Mouse (Mus musculus): ENCODE data around the gene Trpc6.
A peak's percentile ranks its signal among the peaks of the same experiment; 100 is the strongest.

Gene Trpc6

DNA sequence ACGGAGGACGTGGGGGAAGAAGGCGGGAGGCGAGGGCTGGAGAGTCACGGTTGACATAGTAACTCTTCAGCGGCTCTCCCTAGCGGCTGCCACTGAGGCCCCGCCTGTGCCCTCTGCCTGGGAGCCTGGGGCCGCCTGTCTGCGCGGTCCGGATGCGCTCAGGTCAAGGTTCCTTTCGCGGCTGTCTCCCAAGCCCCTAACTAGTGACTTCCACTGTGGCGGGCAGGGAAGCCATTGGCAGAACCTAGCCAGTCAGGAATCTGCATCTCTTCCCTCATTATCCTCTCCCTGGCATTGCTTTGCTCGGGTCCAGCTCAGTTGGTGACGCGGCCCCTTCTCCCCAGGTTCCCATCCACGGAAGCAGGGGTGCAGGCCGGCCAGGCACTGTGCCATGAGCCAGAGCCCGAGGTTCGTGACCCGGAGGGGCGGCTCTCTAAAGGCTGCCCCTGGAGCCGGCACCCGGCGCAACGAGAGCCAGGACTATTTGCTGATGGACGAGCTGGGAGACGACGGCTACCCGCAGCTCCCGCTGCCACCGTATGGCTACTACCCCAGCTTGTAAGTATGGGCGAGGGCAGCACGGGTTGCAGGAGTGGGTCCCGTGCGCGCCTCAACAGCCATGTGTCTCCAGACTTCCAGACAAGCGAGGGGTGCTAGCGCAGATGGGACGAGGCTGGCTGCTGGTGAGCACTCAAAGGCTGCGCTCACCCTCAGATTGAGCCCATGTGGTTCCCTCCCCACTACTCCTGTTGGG lies at the start of gene Trpc6:
TSS of gene Trpc6 (plus strand) at position 102 of the 754 bp plus-strand sequence.
- peak; percentile 5 for DNase-seq (ENCODE audit: low spot score)

DNA sequence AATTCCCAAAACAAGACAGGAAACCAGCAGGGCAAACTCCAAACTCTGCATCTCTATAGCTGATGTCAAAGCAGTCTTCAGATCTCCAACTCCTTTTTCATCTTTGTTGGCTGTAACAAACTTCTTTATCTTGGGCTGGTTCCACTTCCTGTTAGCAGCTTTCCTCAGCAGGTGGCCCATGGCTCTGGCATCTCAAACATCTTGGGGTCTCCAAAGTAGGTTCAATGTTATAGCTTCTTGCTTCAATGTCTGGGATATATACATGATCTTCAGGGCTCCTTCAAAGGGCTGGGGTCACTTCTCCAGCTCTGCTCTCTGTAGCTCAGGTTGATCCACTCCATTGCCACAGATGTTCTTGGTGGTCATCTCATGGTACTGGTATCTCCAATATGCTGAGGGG lies 23.0 kb upstream of the Trpc6 start:
- DNase-seq (ENCODE audit: low spot score), result no peak

DNA sequence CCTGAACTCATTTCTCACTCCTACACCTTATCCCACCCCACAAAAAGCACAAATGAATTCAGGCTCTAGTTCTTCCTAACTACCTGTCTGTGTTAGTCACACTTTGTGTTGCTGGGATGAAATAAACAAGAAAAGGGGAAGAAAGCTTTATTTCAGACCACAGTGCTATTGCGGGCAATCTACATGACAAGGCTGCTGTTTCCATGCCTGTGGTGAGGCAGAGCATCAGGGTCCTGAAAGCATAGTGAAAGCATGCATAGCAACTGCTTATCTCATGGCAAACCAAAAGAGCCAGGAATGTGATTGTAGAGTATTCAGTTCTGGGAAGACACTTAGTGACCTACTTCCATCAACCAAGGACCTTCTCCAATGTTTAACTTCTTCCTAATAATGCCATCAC lies 10.3 kb upstream of the Trpc6 start:
- DNase-seq (ENCODE audit: low spot score), result no peak

DNA sequence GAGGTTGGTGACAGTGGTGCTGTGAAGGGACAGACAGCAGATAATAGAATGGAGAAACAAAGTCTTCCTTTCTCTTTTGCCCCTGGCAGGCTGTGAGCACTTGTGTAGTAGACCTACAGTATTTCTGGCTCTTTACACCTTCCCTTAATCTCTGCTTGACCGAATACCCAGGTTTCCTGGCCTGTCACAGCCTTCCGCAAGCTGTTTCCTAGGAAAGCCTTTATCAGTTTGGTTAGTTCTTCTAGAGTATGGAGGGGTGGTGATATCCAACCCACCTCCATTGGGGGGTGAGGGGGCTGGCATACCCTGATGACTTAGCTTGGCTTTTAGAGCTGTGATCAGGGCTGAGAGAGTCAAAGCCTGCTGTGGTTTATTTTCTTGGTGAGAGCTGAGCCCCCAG lies 1.3 kb downstream of the Trpc6 start:
- DNase-seq (ENCODE audit: low spot score), result no peak

DNA sequence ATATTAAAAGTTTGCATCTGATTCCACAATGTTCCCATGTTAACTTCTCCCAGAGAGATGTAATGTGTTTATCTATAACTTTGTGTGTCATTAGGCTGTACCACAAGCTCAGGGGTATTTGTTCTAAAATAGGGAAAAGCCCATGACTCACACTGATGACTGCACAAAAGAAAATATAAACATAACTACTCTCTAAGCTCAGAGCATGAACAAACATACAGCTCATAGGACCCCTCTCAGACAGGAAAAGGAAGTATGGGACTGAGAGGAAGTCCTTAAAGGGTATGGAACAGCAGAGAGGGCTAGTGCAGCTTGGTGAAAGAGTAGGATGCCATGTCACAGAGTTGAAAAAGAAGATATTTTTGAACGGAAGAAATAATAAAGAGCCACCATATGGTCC lies 14.6 kb downstream of the Trpc6 start:
- DNase-seq (ENCODE audit: low spot score), result no peak

DNA sequence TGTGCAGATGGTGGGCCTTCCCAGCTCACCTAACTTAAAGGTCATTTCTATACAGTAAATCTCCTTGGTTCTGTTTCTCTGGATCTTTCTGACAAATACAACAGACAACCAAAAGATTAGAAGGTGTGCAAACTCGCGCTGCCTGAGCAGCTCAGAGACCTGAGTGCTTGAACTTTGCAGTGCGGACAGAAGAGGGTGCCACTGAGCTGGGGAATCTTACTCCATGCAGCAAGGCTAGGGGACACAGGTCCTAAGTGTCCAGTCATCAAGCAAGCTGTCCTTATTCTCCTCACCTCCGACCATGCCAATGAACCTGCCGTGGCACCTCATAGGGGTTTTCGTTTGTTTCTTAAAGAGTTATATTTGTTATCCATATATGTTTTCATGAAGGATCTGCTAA lies 48.7 kb downstream of the Trpc6 start:
- peak; percentile 4 for DNase-seq (ENCODE audit: low spot score)

DNA sequence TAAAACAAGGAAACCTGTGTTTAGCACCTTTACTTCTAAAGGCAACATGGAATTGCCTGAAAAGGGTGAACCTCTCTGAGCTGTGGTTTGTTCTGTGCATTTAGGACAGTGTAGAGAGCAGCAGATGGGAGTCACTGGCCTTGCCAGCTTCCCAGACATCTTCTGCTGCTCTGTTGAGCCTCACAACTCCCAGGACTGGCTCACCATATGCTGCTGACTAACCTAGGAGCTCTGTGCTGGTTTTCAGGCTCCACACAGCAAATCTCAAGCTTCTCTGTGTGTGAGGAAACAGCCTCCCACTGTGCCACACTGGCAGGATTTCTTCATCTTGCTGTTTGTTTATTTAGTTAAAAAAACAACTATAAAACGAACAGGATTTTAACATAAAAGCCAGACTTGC lies 53.1 kb downstream of the Trpc6 start:
- DNase-seq (ENCODE audit: low spot score), result no peak

DNA sequence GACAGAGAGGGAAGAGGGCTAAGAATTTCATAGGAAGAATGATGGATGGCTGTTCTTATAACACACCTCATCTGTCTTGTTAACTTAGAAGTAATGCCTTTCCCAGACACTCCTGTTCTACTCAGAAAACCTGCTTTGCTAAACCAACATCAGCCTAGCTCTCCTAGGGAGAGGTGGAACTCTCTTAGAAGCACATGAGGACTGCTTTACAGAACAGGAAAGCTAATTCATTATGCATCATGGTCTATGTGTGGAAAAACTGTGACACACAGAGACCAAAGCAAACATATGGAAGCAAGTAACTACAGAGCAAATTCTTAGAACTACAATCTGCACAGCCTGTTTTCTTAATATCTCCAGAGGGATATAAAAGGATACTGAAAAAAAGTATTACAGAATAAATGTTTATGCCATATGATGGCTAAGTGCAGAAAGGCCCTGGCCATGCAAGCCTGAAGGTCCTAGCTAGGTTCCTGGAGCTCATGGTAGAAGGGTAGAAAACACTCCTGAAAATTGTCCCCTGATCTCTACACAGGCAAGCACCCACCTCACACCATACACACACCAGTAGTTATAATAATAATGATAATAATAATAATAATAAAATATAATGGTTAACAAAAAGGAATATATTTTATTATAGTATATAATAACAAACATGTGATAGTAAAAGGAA lies 63.0 kb downstream of the Trpc6 start:
- no peak for DNase-seq (ENCODE audit: low spot score)

DNA sequence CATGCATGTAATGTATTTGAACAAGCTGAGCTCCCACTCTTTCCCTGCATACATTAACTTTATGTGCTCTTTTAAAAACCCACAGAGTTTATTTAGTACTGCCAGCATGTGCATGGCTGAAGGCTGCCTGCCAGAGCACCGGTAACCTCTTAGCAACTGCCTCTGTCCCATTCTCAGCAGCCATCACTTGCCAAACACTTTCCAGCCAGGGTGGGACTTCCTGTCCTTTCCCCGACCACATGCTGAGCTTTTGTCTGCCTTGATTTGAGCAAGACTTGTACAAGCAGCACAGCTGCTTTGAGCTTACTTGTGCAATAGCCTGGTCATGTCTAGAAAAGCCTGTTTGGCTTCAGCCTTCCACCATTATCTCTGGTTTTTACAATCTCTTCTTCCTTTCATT lies 90.4 kb downstream of the Trpc6 start:
- DNase-seq (ENCODE audit: low spot score), result no peak

DNA sequence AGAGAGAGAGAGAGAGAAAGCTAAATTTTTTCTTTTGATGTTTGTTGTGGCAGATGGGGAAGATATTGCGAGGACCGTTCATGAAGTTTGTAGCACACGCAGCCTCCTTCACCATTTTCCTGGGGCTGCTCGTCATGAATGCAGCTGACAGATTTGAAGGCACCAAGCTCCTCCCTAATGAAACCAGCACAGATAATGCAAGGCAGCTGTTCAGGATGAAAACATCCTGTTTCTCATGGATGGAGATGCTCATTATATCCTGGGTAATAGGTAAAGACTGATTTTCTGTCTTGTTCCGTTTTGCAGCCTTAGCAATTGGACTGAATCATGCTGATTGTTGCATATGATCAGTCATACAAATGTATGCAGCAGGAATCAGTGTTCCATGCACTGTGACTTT lies 99.5 kb downstream of the Trpc6 start:
- no peak for DNase-seq (ENCODE audit: low spot score)

DNA sequence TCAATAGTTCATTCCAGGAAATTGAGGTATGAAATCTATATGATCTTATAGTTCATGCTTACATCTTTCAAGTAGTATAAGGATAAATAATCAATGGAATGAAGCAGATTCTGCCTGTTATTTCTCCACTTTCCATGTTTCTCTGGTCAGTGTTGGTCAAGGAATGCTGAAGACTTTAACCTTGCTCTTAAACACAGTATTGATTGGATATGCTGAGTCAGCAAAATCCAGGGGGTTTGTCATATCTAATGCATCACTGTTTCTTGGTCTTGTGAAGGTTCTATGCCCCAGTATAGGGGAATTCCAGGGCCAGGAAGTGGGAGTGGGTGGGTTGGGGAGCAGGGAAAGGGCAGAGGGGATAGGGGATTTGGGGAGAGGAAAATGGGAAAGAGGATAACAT lies 111.4 kb downstream of the Trpc6 start:
- no peak for DNase-seq (ENCODE audit: low spot score)

DNA sequence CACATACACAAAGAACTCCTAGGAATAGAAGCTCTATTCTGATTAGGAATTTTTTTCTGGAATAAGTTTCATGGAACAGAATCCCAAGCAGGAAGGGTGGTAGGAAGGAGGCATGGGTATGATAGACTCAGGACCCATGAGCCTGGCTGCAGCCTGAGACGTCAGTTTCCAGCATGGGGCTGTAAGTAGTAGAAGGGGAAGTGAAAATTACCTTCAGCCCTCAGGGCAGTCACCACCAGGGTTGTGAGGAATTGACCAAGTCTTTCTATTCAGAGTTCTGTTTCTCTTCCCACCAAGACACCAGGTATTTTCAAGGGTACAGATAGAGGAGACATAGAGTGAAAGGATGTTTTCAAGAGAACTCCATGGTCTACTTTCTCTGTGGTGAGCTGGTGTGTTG lies 129.0 kb downstream of the Trpc6 start:
- DNase-seq (ENCODE audit: low spot score), result no peak

DNA sequence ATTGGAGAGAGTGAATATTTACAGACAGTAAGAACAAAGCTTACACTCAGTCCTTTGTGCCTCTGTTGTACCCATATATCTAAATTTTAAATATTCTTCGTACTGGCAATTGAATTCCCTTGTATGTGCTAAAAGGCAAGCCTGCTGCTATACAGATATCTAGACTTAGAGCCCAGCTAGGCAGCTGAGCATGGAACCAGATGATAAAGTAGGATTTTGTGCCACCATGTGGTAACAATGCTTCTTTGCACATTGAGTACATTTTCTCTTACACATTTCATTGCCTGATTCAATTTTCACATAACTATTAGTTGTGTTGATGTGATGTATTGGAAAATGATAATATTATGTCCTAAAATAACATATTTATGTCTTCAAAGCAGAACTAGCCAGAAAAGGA lies 132.7 kb downstream of the Trpc6 start:
- DNase-seq (ENCODE audit: low spot score), result no peak

DNA sequence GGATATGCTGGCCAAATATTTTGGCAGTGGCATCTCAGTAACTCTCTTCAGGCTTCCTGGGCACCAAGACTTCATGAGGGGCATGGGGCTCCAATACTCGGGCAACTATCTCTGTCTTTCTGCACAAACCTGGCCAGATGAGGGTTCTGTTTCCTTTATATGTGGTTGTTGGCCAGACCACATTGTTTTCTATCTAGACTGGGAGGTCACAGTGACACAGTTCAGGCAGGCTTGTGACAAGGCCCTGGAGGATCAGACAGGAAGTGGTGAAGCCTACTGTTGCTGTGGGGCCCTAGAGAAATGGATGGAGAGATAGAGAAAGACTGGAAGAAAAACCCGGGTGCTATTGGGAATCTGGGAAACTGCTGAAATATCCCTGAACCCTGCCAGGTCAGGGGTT lies 149.2 kb downstream of the Trpc6 start:
- DNase-seq (ENCODE audit: low spot score), result no peak

DNA sequence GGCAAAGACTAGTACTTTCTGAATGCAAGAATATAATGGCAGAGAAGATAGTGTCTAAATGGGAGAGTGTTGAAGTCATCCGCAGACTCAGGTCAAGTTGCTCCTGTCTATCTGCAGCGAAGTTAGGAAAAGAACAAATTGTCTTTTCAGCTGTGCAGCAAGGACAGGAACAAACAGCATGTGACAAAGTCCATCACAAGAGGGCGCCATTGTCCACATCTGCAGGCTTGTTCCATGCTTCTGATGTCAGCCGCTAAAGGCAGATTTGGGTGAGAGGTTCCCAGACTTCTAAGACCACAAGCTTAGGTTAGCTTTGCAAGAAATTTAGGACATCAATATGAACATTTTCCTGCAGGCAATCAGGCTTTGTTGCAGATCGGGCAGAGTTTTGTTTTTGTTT lies 156.7 kb downstream of the Trpc6 start:
- DNase-seq (ENCODE audit: low spot score), result peak; percentile 82

DNA sequence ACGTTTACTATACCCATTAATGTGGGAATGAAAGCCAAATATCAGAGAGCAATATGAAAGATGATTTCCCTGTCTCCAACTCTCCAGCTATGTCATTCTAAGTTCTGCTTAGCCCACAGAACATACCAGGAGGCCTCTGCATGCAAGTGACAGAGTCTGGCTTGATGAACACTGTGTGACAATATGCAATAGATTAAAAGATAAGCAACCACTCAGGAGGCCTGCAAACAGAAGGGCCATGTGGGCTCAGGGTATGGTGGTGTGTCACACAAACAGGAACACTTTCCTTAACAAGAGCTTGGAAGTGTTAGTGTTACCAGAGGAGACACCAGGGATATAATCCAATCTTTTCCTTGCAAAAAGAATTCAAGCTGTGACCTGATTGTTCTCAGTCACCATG lies 159.6 kb downstream of the Trpc6 start:
- DNase-seq (ENCODE audit: low spot score), result no peak

DNA sequence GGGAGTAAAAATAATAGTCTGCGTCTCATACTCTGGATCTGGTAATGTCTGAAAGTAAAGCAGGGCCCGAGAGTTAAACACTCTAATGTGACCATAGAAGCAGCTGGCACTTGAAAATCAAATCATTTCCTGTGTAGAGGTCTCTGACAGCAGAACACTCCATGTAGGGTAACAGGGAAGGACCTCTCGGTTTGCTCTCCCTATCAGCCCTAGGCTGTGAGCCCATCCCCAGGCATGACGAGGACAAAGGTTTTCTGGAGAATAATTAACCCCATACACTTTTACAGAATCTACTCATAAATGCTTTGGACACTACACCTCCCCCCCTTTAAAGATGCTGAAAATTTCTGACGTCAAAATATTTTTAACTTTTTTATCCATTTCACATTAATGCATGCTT lies 160.0 kb downstream of the Trpc6 start:
- no peak for DNase-seq (ENCODE audit: low spot score)

DNA sequence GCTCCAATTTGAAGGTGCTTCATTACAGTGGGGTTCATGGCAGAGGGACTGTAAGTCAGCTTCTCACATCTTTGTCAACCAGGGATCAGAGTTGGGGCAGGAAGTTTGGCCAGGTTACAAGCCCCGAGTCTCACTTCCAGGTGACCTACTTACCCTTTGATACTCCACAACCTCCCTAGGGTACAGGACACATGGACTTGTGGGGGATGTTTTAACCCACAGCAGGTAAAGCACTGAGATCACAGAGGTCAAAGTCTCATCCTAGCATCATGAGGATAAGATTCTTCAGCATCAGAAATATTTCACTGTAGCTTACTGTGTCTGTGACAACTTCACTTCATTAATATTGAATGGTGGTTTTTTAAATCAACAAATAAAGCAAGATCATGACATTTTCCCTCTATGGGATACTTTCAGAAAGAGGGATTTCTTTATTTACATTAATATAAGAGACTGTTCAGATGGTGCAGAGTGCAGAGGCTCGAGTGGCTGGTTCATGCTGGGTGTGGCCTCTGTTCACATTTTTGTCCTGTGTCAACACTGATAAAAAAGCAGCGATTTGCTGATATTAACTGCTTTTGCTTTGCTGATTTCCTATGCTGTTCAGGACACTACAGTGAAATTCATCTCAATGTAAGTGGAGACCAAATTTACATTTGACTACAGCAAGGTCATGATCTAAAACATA lies 166.3 kb downstream of the Trpc6 start:
- DNase-seq (ENCODE audit: low spot score), result no peak

DNA sequence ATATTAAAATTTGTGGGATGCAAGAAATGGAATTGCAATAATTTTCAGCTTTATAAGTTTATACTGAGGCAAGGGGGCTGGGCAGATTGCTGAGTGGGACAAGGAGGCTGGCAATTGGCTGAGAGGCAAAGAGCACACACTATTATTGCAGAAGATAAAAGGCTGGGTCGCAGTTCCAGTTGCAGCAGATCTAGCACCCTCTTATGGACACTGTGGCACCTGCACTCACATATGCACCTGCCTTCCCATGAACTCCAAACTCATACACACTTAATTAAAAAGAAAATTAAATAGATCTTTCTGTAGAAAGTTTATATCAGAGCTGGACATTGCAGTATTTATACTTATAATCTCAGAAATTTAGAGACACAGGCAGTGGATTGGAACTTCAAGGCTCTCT lies 175.1 kb downstream of the Trpc6 start:
- no peak for DNase-seq (ENCODE audit: low spot score)

DNA sequence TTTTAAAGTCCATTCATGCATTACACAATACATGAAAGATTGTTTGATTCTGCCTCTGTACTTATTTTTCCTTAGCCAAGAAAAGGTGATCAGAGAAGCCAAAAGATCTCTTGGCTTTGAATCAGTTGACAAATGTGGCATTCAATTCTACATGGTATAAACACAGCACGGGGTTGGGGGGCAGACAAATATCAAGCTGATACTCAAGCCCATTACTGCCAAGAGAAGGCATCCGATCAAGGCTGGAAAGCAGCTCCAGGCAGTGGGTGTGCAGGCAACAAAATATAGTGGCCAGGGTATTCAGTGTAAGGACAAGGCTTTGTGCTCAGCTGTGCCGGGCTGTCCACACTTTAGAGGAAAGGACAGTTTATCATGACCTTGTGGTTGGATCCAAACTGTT lies 185.1 kb downstream of the Trpc6 start:
- no peak for DNase-seq (ENCODE audit: low spot score)

Data from urinary bladder, postnatal 14 days (tissue).